Mouse (Mus musculus) common myeloid progenitor, adult 5-6 weeks (primary cell): ENCODE data around the gene Kank2. TPM values are rescaled to one million over a fixed set of nuclear protein-coding genes. Genes with fewer than 3 reads are reported as not detected.

ENCODE experiments used
- ATAC-seq: replicated peaks from 2 replicates; pipeline ENCODE4 v1.8.0; 2016; ENCODE audit warnings: low read depth, mild to moderate bottlenecking, moderate TSS enrichment, inconsistent platforms; ENCODE audit not compliant: poor library complexity, severe bottlenecking
- total RNA-seq: library from RNA; stranded (forward); fragments of 200-1000, 187-1606 nt; gene quantifications from 2 replicates; pipeline ENCODE4 v1.2.3, GENCODE M21; 2017

Gene Kank2
- total RNA-seq, 1 experiment from 2014 or later: 1.3 TPM

GRCm38 (mm10) chr9:21754516-21755321 lies 43.8 kb downstream of the Kank2 start:
- no peak for ATAC-seq

- ATAC-seq: no peak
Measured at GRCm38 (mm10) chr9:21754003-21754402, 44.5 kb downstream of the Kank2 start.

GRCm38 (mm10) chr9:21752252-21752792 lies 46.2 kb downstream of the Kank2 start:
- ATAC-seq: no peak

- ATAC-seq: no peak
Measured at GRCm38 (mm10) chr9:21751347-21751746, 47.2 kb downstream of the Kank2 start.

- ATAC-seq: no peak
Measured at GRCm38 (mm10) chr9:21750370-21750769, 48.2 kb downstream of the Kank2 start.

- no peak for ATAC-seq
Measured at GRCm38 (mm10) chr9:21749382-21750118, 49.0 kb downstream of the Kank2 start.

GRCm38 (mm10) chr9:21748491-21748890 lies 50.1 kb downstream of the Kank2 start:
- no peak for ATAC-seq

GRCm38 (mm10) chr9:21748033-21748432 lies 50.5 kb downstream of the Kank2 start:
- peak; percentile 62; the same call in 1 of the 2 replicates for ATAC-seq

- ATAC-seq: no peak
Measured at GRCm38 (mm10) chr9:21747238-21747774, 51.2 kb downstream of the Kank2 start.

GRCm38 (mm10) chr9:21741514-21741913 lies 57.0 kb downstream of the Kank2 start:
- ATAC-seq: no peak

GRCm38 (mm10) chr9:21740427-21740826 lies 58.1 kb downstream of the Kank2 start:
- no peak for ATAC-seq

GRCm38 (mm10) chr9:21738776-21739175 lies 59.8 kb downstream of the Kank2 start:
- no peak for ATAC-seq

GRCm38 (mm10) chr9:21737188-21737587 lies 61.4 kb downstream of the Kank2 start:
- ATAC-seq: no peak

- ATAC-seq: no peak
Measured at GRCm38 (mm10) chr9:21736580-21736979, 62.0 kb downstream of the Kank2 start.

GRCm38 (mm10) chr9:21735126-21735525 lies 63.4 kb downstream of the Kank2 start:
- no peak for ATAC-seq

- ATAC-seq: no peak
Measured at GRCm38 (mm10) chr9:21733989-21734388, 64.6 kb downstream of the Kank2 start.

- ATAC-seq: no peak
Measured at GRCm38 (mm10) chr9:21733446-21733845, 65.1 kb downstream of the Kank2 start.

GRCm38 (mm10) chr9:21732288-21732687 lies 66.3 kb downstream of the Kank2 start:
- ATAC-seq: no peak

- no peak for ATAC-seq
Measured at GRCm38 (mm10) chr9:21729264-21729663, 69.3 kb downstream of the Kank2 start.

- ATAC-seq: no peak
Measured at GRCm38 (mm10) chr9:21728261-21728832, 70.2 kb downstream of the Kank2 start.
